Comparison of ENCODE assay signal across 8 mouse cellular contexts in the genomic region with DNA sequence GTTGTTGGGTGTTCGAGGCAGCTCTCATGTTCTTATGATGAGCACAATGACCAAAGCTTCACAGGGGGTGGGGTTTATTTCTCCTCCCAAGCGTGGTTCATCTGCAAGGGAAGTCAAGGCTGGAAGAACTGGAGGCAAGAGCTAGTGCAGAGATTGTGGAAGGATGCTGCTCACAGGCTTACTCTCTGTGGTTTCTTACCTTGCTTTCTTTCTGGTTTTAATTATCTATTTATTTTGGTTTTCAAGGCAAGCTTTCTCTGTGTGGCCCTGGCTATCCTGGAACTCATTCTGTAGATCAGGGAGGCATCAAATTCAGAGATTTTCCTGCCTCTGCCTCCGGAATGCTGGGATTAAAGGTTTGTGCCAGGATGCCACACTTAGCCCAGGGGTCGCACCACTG. TPM values are rescaled to one million over a fixed set of nuclear protein-coding genes. Genes with fewer than 3 reads are reported as not detected.
DNase-seq lines count a peak whose midpoint lies in the region; ATAC-seq and TF ChIP-seq lines count a peak whose summit lies in the region.
"Not testable (repeated sequence)": the region's sequence is repeated elsewhere in the genome, so short reads cannot be mapped to it uniquely, and the experiment has no call there.

Gene Naip5, minus strand, starts transcription at position 101 of the 400 bp plus-strand sequence.

- H3K79me2 ChIP-seq in liver, adult 2 months (ENCODE audit: control insufficient read depth, insufficient read depth, low read length) = not testable (repeated sequence)

- not testable (repeated sequence) for H3K9ac ChIP-seq in intestine, embryonic 15.5 days; liver, adult 2 months (ENCODE audit: low read depth, low read length); liver, embryonic 15.5 days

- TF ChIP-seq CTCF in bone marrow, adult 2 months (IDR thresholded peaks at IDR 0.05; ENCODE audit: control insufficient read depth, insufficient read depth, low read length); gastrocnemius, adult 2 months (IDR thresholded peaks at IDR 0.05); liver, adult 2 months (IDR thresholded peaks at IDR 0.05; ENCODE audit: low read depth, low read length); small intestine, adult 2 months (IDR thresholded peaks at IDR 0.05; ENCODE audit: extremely low read depth, insufficient read length, insufficient replicate concordance, low read depth, low read length): not testable (repeated sequence)

- WGBS in bone marrow, adult 2 months = 79% methylated on average over 4 of the region's 4 CpGs
- WGBS in intestine, embryonic 15.5 days = 84% methylated on average over 4 of the region's 4 CpGs
- WGBS in liver, adult 2 months = 84% methylated on average over 4 of the region's 4 CpGs
- WGBS in liver, embryonic 15.5 days (ENCODE audit: insufficient replicate concordance) = 59% methylated on average over 4 of the region's 4 CpGs
- WGBS in small intestine, adult 2 months = 61% methylated on average over 4 of the region's 4 CpGs

- ATAC-seq in CD4-positive, CD25-positive, alpha-beta regulatory T cell, adult 4 months; intestine, embryonic 15.5 days; liver, embryonic 15.5 days (ENCODE audit: insufficient read depth): not testable (repeated sequence)

- intact Hi-C loops in gastrocnemius, adult 2 months (cut with DNase I) = not testable (repeated sequence)

- H3K27ac ChIP-seq in bone marrow, adult 2 months (ENCODE audit: control insufficient read depth, insufficient read depth, low read depth, low read length, poor library complexity) = peak within 1 kb of the TSS; percentile 65
- not testable (repeated sequence) for H3K27ac ChIP-seq in gastrocnemius, adult 2 months; liver, adult 2 months (replicated peaks; ENCODE audit: insufficient read depth, low read depth, low read length); liver, embryonic 15.5 days (replicated peaks)
- H3K27ac ChIP-seq in intestine, embryonic 15.5 days = peak within 1 kb of the TSS; percentile 73
- peak within 1 kb of the TSS; percentile 96 for H3K27ac ChIP-seq in small intestine, adult 2 months (ENCODE audit: insufficient read depth, low read depth, low read length)

- H3K4me3 ChIP-seq in bone marrow, adult 2 months (replicated peaks; ENCODE audit: control insufficient read depth, low read depth, low read length) = peak within 1 kb of the TSS; percentile 56
- 0 out of 2 replicates have a peak within 1 kb of the TSS, but pooled peaks have one; percentile 24 for H3K4me3 ChIP-seq in gastrocnemius, adult 2 months
- H3K4me3 ChIP-seq in intestine, embryonic 15.5 days (replicated peaks) = peak within 1 kb of the TSS; percentile 22; the same call in 1 of the 2 replicates
- H3K4me3 ChIP-seq in liver, adult 2 months (ENCODE audit: insufficient read depth, low read depth, low read length) = peak within 1 kb of the TSS; percentile 12; the same call in 1 of the 2 replicates
- peak within 1 kb of the TSS; percentile 32 for H3K4me3 ChIP-seq in liver, embryonic 15.5 days (replicated peaks)
- peak within 1 kb of the TSS; percentile 87 for H3K4me3 ChIP-seq in megakaryocyte, embryonic 14.5 days (replicated peaks)
- H3K4me3 ChIP-seq in small intestine, adult 2 months (ENCODE audit: low read depth, low read length) = peak within 1 kb of the TSS; percentile 58

- DNase-seq in gastrocnemius, adult 2 months; liver, adult 2 months (ENCODE audit: extremely low read depth, low read depth, low spot score): not testable (repeated sequence)

- not testable (repeated sequence) for H3K4me1 ChIP-seq in bone marrow, adult 2 months (ENCODE audit: control insufficient read depth, insufficient read depth, low read length); intestine, embryonic 15.5 days (replicated peaks); liver, adult 2 months (ENCODE audit: control insufficient read depth, insufficient read depth, low read length); liver, embryonic 15.5 days (replicated peaks); megakaryocyte, embryonic 14.5 days; small intestine, adult 2 months (ENCODE audit: control insufficient read depth, insufficient read depth, insufficient read length, low read length)

- not testable (repeated sequence) for H3K9me3 ChIP-seq in intestine, embryonic 15.5 days; liver, embryonic 15.5 days (replicated peaks); megakaryocyte, embryonic 14.5 days

- H3K4me2 ChIP-seq in intestine, embryonic 15.5 days (replicated peaks) = peak within 1 kb of the TSS; percentile 33; the same call in 1 of the 2 replicates
- H3K4me2 ChIP-seq in liver, embryonic 15.5 days = peak within 1 kb of the TSS; percentile 27; the same call in 1 of the 2 replicates

- not testable (repeated sequence) for H3K27me3 ChIP-seq in intestine, embryonic 15.5 days (replicated peaks); liver, adult 2 months (ENCODE audit: control insufficient read depth, insufficient read depth, low read length); liver, embryonic 15.5 days; megakaryocyte, embryonic 14.5 days (replicated peaks); small intestine, adult 2 months (ENCODE audit: control insufficient read depth, insufficient read depth, low read length)

- not testable (repeated sequence) for H3K36me3 ChIP-seq in intestine, embryonic 15.5 days; liver, adult 2 months (ENCODE audit: control insufficient read depth, insufficient read depth, low read length); liver, embryonic 15.5 days (replicated peaks); megakaryocyte, embryonic 14.5 days (replicated peaks; ENCODE audit: low read length); small intestine, adult 2 months (ENCODE audit: control insufficient read depth, insufficient read depth, low read length)

- not testable (repeated sequence) for TF ChIP-seq POLR2A in bone marrow, adult 2 months (IDR thresholded peaks at IDR 0.05; ENCODE audit: borderline replicate concordance, control insufficient read depth, low read depth, low read length); liver, adult 2 months (IDR thresholded peaks at IDR 0.05; ENCODE audit: extremely low read depth, insufficient read depth, low read length); small intestine, adult 2 months (IDR thresholded peaks at IDR 0.05; ENCODE audit: low read depth, low read length)

RNA-seq across cellular contexts. Expression of gene Naip5, which starts in this region (rescaled TPM):
- polyA plus RNA-seq in CD4-positive, CD25-positive, alpha-beta regulatory T cell, adult 4 months (2017; shearing (Covaris generic)) = 10 to 100 TPM; 12.7 to 16.1 TPM
- 6.8 and 16.8 TPM in 2 replicates for polyA plus RNA-seq in bone marrow, adult 2 months (2011; ENCODE audit: insufficient read depth, insufficient read length, low replicate concordance, missing spikeins)
- under 1 TPM in 1 of 2 experiments, not detected in 1; 0.06 TPM for total RNA-seq in gastrocnemius, adult 2 months (2021)
- 7.1 and 8.9 TPM in 2 replicates for polyA plus RNA-seq in intestine, embryonic 15.5 days (2015; fragmentation: Nextera tagmentation; extraction: Ambion mirVana)
- 1.2 and 1.3 TPM in 2 replicates for total RNA-seq in liver, adult 2 months (2014; rRNA removed)
- polyA plus RNA-seq in liver, adult 2 months (2012; rRNA removed) = 0.19 and 0.59 TPM in 2 replicates
- polyA plus RNA-seq in liver, embryonic 15.5 days (2015; fragmentation: Nextera tagmentation; extraction: Ambion mirVana) = 0.54 and 0.67 TPM in 2 replicates
- 0.28 TPM in 1 of 2 replicates, not detected in the other for polyA plus RNA-seq in megakaryocyte, embryonic 14.5 days (2012; ENCODE audit: insufficient read depth, low replicate concordance)
- 4.8 and 38.1 TPM in 2 replicates for polyA plus RNA-seq in small intestine, adult 2 months (2012; rRNA removed)

Comparison
In these comparisons a context has a peak if more than half of its experiments do, and no peak if none do; other contexts are left out.
1. H3K4me3 ChIP-seq: peak in every context shown above with its lines; median percentile 87 in megakaryocyte, embryonic 14.5 days; 58 in small intestine, adult 2 months; 56 in bone marrow, adult 2 months; 32 in liver, embryonic 15.5 days; 24 in gastrocnemius, adult 2 months; 22 in intestine, embryonic 15.5 days; 12 in liver, adult 2 months.